13 mouse cellular contexts compared by ENCODE assay signal in genomic region chr15:6871621-6872359, GRCm38 (mm10). TPM values are rescaled to one million over a fixed set of nuclear protein-coding genes. Genes with fewer than 3 reads are reported as not detected.
DNase-seq lines count a peak whose midpoint lies in the region; ATAC-seq and TF ChIP-seq lines count a peak whose summit lies in the region.
"Had no signal": no experiment of that assay in that cellular context is flagged by ENCODE, and none has a peak within 500 bp of the region (broad histone marks: within the 10 kb centered on the region; RNA-seq: fewer than 3 reads in every experiment).

No protein-coding gene starts in this region.

- TF ChIP-seq POLR2A in embryonic fibroblast, embryonic 13.5 days (IDR thresholded peaks at IDR 0.05; ENCODE audit: low read depth, low read length), result no peak
- TF ChIP-seq POLR2A in myocyte (IDR thresholded peaks at IDR 0.05; ENCODE audit: insufficient read length, low read depth), result no peak

- H3K36me3 ChIP-seq in hindbrain, embryonic 16.5 days (ENCODE audit: control insufficient read depth, insufficient read depth, low read length), result no peaks in the 10 kb centered on the region
- H3K36me3 ChIP-seq in hindbrain, embryonic 10.5 days, result no peaks in the 10 kb centered on the region
- no peaks in the 10 kb centered on the region for H3K36me3 ChIP-seq in lung, postnatal 0 days (ENCODE audit: insufficient read depth, low read length)
- no peaks in the 10 kb centered on the region for H3K36me3 ChIP-seq in myocyte (ENCODE audit: control insufficient read depth, insufficient read depth)
- H3K36me3 ChIP-seq: embryonic facial prominence, embryonic 13.5 days; midbrain, embryonic 10.5 days had no signal

- H3K9me3 ChIP-seq in hindbrain, embryonic 16.5 days (ENCODE audit: control insufficient read depth, low read length), result no peaks in the 10 kb centered on the region
- no peaks in the 10 kb centered on the region for H3K9me3 ChIP-seq in hindbrain, embryonic 10.5 days
- H3K9me3 ChIP-seq in lung, postnatal 0 days (ENCODE audit: low read length), result no peaks in the 10 kb centered on the region
- H3K9me3 ChIP-seq: embryonic facial prominence, embryonic 13.5 days had no signal

- no peaks in the 10 kb centered on the region for H3K79me2 ChIP-seq in myocyte (ENCODE audit: control insufficient read depth, insufficient read depth)

- H3K4me2 ChIP-seq in hindbrain, embryonic 16.5 days (ENCODE audit: low read length), result no peak overlapping the region
- H3K4me2 ChIP-seq in lung, postnatal 0 days (replicated peaks; ENCODE audit: low read depth, low read length), result peak overlapping the region; percentile 39
- peak overlapping the region; percentile 88 for H3K4me2 ChIP-seq in myocyte (ENCODE audit: low read depth)
- H3K4me2 ChIP-seq: embryonic facial prominence, embryonic 13.5 days had no signal

- ATAC-seq in hindbrain, embryonic 16.5 days, result peak; percentile 6; the same call in 1 of the 2 replicates
- ATAC-seq in lung, postnatal 0 days, result 0 out of 2 replicates have a peak, but pooled peaks have one; percentile 6
- ATAC-seq: forebrain, embryonic 14.5 days had no signal

- H3ac ChIP-seq in myocyte (ENCODE audit: control insufficient read depth, insufficient read length), result no peak overlapping the region

- H3K4me3 ChIP-seq in hindbrain, embryonic 16.5 days (ENCODE audit: low read length), result no peak overlapping the region
- H3K4me3 ChIP-seq in hindbrain, embryonic 10.5 days, result no peak overlapping the region
- no peak overlapping the region; the same call in 1 of the 2 replicates for H3K4me3 ChIP-seq in lung, postnatal 0 days (ENCODE audit: low read depth, low read length)
- H3K4me3 ChIP-seq in embryonic fibroblast, embryonic 13.5 days (ENCODE audit: insufficient read depth, low read length), result peak overlapping the region; percentile 31
- peak overlapping the region; percentile 58 for H3K4me3 ChIP-seq in myocyte
- H3K4me3 ChIP-seq: embryonic facial prominence, embryonic 13.5 days; midbrain, embryonic 10.5 days had no signal

- 0 out of 2 replicates have a peak, but pooled peaks have one; percentile 4 for TF ChIP-seq CTCF in lung, postnatal 0 days (IDR thresholded peaks at IDR 0.05)
- no peak for TF ChIP-seq CTCF in embryonic fibroblast, embryonic 13.5 days (IDR thresholded peaks at IDR 0.05; ENCODE audit: borderline replicate concordance, insufficient read depth, low read length)

- no peak overlapping the region for H3K9ac ChIP-seq in hindbrain, embryonic 16.5 days (ENCODE audit: low read depth, low read length)
- no peak overlapping the region for H3K9ac ChIP-seq in lung, postnatal 0 days (replicated peaks; ENCODE audit: low read depth)
- H3K9ac ChIP-seq: embryonic facial prominence, embryonic 13.5 days; liver, embryonic 14.5 days had no signal

- peaks cover 15% of the 10 kb centered on the region for H3K27me3 ChIP-seq in hindbrain, embryonic 16.5 days (replicated peaks; ENCODE audit: control insufficient read depth, insufficient read depth, low read length)
- peaks cover 61% of the 10 kb centered on the region for H3K27me3 ChIP-seq in hindbrain, embryonic 10.5 days (ENCODE audit: insufficient read depth, poor library complexity, severe bottlenecking)
- no peaks in the 10 kb centered on the region for H3K27me3 ChIP-seq in lung, postnatal 0 days (replicated peaks; ENCODE audit: insufficient read depth, low read length)
- H3K27me3 ChIP-seq in myocyte (ENCODE audit: control insufficient read depth, insufficient read depth, insufficient read length), result no peaks in the 10 kb centered on the region

- 66% methylated on average over 11 of the region's 11 CpGs for WGBS in hindbrain, embryonic 16.5 days
- 64% methylated on average over 11 of the region's 11 CpGs for WGBS in hindbrain, embryonic 10.5 days
- WGBS in lung, postnatal 0 days, result 26% methylated on average over 11 of the region's 11 CpGs

- no peak for DNase-seq in hindbrain, embryonic 10.5 days (ENCODE audit: low spot score)
- DNase-seq in lung, postnatal 0 days (ENCODE audit: low spot score), result peak; percentile 26
- DNase-seq in lung, postnatal 25 days (ENCODE audit: low spot score), result no peak
- no peak for DNase-seq in adrenal gland, postnatal 4 days (ENCODE audit: low spot score in 2 of 2)
- DNase-seq: adrenal gland, postnatal 14 days; gastrocnemius, postnatal 36 days had no signal

- no peak for TF ChIP-seq EP300 in lung, postnatal 0 days (IDR thresholded peaks at IDR 0.05)

- H3K4me1 ChIP-seq in hindbrain, embryonic 16.5 days (ENCODE audit: control insufficient read depth, insufficient read depth, low read depth, low read length), result peaks cover 7% of the 10 kb centered on the region
- peaks cover 21% of the 10 kb centered on the region for H3K4me1 ChIP-seq in hindbrain, embryonic 10.5 days (replicated peaks)
- H3K4me1 ChIP-seq in lung, postnatal 0 days (ENCODE audit: insufficient read depth, low read depth, low read length), result peaks cover 13% of the 10 kb centered on the region; the same call in 1 of the 2 replicates
- no peaks in the 10 kb centered on the region for H3K4me1 ChIP-seq in embryonic fibroblast, embryonic 13.5 days (ENCODE audit: control insufficient read depth, insufficient read depth, low read length)

- no peak overlapping the region for H3K27ac ChIP-seq in hindbrain, embryonic 16.5 days (ENCODE audit: low read depth, low read length)
- no peak overlapping the region for H3K27ac ChIP-seq in hindbrain, embryonic 10.5 days
- H3K27ac ChIP-seq in lung, postnatal 0 days (ENCODE audit: low read length), result peak overlapping the region; percentile 20
- peak overlapping the region; percentile 22; the same call in 1 of the 2 replicates for H3K27ac ChIP-seq in embryonic fibroblast, embryonic 13.5 days (ENCODE audit: insufficient read depth, low read length)
- H3K27ac ChIP-seq: embryonic facial prominence, embryonic 13.5 days; liver, embryonic 14.5 days; midbrain, embryonic 10.5 days had no signal

TF ChIP-seq in myocyte, 11 proteins besides CTCF, POLR2A, EP300 and RAD21:
- TF ChIP-seq TCF3 (IDR thresholded peaks at IDR 0.05; ENCODE audit: insufficient read length, low read depth), result no peak
- TF ChIP-seq CEBPB (IDR thresholded peaks at IDR 0.05; ENCODE audit: insufficient read depth, poor library complexity, severe bottlenecking), result no peak
- TF ChIP-seq MYOD1 (IDR thresholded peaks at IDR 0.05; ENCODE audit: control insufficient read depth in 1 of 3, insufficient read length in 2 of 3, low read depth in 2 of 3), result no peak
- no peak for TF ChIP-seq SRF (IDR thresholded peaks at IDR 0.05; ENCODE audit: control insufficient read depth, insufficient read length, low read depth)
- TF ChIP-seq TCF12 (IDR thresholded peaks at IDR 0.05; ENCODE audit: insufficient read depth, poor library complexity, severe bottlenecking), result no peak
- no peak for TF ChIP-seq MAX (IDR thresholded peaks at IDR 0.05; ENCODE audit: low read depth)
- no peak for TF ChIP-seq E2F4 (IDR thresholded peaks at IDR 0.05; ENCODE audit: insufficient read depth)
- TF ChIP-seq USF1 (IDR thresholded peaks at IDR 0.05; ENCODE audit: low read depth), result no peak
- no peak for TF ChIP-seq POLR2AphosphoS2 (IDR thresholded peaks at IDR 0.05; ENCODE audit: insufficient read length, low read depth)

RNA-seq across cellular contexts. Expression of gene Osmr, which starts 3.0 kb away (rescaled TPM):
- 2.1 and 2.6 TPM in 2 replicates for polyA plus RNA-seq in hindbrain, embryonic 16.5 days (2015; fragmentation: Nextera tagmentation; extraction: Ambion mirVana)
- polyA plus RNA-seq in hindbrain, embryonic 10.5 days (2016; fragmentation: Nextera tagmentation; extraction: Ambion mirVana), result 0.49 and 0.67 TPM in 2 replicates
- polyA plus RNA-seq in lung, postnatal 0 days (2015; fragmentation: Nextera tagmentation; extraction: Ambion mirVana), result 8.2 and 13.4 TPM in 2 replicates
- polyA plus RNA-seq in embryonic fibroblast, embryonic 13.5 days (2011; ENCODE audit: insufficient read length, low read depth, missing spikeins), result 137 and 168 TPM in 2 replicates
- polyA plus RNA-seq in myocyte (2012; fragmentation: generic; extraction: Trizol), result 6.2 TPM
- 1 to 10 TPM; 6.1 to 6.3 TPM for total RNA-seq in adrenal gland, postnatal 4 days (2021)

Comparison
In these comparisons a context has a peak if more than half of its experiments do, and no peak if none do; other contexts are left out.
1. H3K27ac ChIP-seq: peak in lung, postnatal 0 days (single experiment) and embryonic fibroblast, embryonic 13.5 days (single experiment); none in hindbrain, embryonic 16.5 days (single experiment) and hindbrain, embryonic 10.5 days (single experiment).
2. H3K4me3 ChIP-seq: peak in embryonic fibroblast, embryonic 13.5 days (single experiment) and myocyte (single experiment); none in hindbrain, embryonic 16.5 days (single experiment), hindbrain, embryonic 10.5 days (single experiment) and lung, postnatal 0 days (single experiment).